Mouse (Mus musculus): Measurements from ENCODE around the gene 1700001P01Rik.
"Not testable (repeated sequence)": the region's sequence is repeated elsewhere in the genome, so short reads cannot be mapped to it uniquely, and the experiment has no call there.

The 1700001P01Rik gene

DNA sequence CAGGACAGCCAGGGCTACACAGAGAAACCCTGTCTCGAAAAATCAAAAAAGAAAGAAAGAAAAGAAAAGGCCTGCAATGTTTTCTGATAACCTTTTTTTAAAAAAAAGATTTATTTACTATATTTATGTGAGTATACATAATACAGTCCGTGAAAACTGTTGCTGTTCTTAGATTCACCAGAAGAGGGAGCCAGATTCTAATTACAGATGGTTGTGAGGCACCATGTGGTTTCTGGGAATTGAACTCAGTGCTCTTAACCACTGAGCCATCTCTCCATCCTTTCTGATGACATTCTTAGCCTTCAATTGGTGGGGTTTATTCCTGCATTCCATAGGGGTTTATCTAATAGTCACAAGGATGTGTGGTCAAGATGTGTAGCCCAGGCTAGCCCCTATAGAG lies 17.4 kb upstream of the 1700001P01Rik start:
- peak; percentile 71 for DNase-seq (ENCODE audit: low spot score)

DNA sequence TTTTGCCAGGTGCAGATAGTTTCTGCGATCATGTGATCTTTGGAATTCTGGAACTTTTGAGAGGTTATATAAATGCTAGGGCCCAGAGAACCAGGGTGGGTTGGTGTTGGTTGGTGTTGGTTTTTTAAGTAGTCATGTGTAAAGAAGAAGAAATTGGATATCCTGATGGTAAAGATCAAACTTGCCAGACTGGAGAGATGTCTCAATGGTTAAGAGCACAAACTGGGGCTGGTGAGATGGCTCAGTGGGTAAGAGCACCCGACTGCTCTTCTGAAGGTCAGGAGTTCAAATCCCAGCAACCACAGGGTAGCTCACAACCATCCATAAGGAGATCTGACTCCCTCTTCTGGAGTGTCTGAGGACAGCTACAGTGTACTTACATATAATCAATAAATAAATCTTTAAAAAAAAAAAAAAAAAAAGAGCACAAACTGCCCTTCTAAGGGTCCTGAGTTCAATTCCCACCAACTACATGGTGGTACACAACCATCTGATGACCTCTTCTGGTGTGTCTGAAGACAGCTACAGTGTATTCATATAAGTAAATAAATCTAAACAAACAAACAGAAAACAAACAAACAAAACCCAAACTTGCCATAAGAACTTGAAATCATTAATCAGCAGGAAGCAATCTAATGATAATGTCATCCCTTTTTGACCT lies 15.2 kb upstream of the 1700001P01Rik start:
- DNase-seq (ENCODE audit: low spot score) = not testable (repeated sequence)

DNA sequence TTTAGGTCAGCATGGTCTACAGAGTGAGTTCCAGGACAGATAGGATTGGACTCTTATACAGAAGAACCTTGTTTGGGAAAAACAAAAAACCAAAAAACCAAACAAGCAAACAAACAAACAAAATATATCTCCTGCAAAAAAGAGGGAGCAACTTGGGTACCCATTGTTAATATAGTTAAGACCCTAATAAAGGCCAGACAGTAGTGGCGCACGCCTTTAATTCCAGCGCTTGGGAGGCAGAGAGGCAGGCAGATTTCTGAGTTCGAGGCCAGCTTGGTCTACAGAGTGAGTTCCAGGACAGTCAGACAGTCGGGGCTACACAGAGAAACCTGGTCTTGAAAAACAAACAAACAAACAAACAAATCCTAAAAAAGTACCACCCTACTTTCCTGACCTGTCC lies 14.0 kb upstream of the 1700001P01Rik start:
- no peak for DNase-seq (ENCODE audit: low spot score)

DNA sequence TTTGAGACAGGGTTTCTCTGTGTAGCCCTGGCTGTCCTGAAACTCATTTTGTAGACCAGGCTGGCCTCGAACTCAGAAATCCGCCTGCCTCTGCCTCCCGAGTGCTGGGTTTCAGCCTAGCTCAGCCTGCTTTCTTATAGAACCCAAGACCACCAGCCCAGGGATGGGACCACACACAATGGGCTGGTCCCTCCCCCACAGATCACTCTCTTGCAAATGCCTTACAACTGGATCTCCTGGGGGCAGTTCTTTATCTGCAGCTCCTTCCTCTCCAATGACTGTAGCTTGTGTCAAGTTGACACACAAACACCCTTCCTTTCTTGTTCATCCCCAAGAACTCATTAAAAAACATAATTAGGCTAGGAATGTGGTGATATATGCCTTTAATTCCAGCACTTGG lies 12.2 kb upstream of the 1700001P01Rik start:
- no peak for DNase-seq (ENCODE audit: low spot score)

DNA sequence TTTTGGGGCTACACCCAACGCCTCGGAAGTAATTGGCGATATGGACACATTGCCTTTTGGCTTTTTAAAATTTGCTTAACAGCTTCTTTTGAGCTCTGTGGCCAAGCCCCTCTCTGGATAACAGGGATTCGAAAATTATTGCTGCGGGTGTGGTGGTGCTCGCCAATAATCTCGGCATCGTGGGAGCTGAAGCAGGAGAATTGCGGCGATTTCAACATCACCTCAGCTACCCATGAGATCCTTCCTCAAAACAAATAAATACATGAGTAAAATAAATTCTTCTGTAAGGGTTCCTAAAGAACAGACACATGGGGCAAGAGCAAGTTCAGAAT lies 6.8 kb upstream of the 1700001P01Rik start:
- no peak for DNase-seq (ENCODE audit: low spot score)

DNA sequence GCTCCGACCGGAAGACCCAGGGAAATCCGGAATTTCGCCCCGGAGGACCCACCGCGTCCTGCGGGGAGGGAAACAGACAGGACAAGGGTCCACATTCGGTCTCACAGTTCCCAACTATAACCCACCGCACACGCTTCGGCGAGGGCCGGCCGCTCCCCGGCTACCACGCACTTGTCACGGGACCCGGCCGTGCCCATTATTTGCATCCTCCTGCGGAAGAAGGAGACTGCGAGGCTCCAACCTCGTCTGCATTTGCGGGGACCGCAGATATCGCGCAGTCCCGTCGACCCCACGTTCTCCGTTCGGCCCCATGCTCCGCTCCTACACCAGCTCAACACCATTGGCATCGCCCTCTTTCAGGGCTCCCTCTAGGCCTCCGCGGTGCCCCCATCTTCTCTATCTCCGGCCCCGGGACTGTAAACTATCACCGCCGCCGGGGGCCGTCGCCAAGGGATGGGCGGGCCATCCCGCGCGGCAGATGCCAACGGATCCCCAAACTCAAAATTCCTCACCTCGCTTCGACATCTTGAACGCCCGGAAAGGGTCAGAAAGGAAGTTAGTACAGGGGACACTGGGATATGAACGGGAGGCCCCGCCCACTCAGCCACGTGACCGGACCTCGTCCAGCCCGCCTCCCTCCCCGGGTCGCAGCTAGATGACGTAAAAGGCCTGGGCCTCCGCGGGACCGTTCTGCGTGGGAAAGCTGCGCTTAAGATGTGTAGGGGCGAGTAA lies 6.3 kb upstream of the 1700001P01Rik start, which contains the start of gene Rpl23:
TSS of gene Rpl23 (minus strand) at position 606 of the 732 bp plus-strand sequence.
- peak; percentile 98 for DNase-seq (ENCODE audit: low spot score)

DNA sequence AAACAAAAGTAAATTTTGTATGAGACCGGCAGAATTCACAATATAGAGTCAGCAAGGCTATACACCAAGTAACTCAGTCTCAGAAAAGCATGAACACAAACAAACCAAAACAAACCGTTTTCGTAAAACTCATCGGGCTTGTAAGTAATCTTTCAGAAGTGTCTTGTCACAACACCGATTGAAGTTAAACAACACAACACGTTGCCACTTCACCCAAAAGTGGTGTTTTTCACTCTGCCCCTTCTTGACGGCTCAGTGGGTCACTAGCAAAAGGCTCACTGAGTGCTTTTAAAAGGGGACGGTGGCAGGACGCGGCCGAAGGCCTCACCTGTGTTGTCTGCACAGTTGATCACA lies 5.7 kb upstream of the 1700001P01Rik start:
- no peak for DNase-seq (ENCODE audit: low spot score)

DNA sequence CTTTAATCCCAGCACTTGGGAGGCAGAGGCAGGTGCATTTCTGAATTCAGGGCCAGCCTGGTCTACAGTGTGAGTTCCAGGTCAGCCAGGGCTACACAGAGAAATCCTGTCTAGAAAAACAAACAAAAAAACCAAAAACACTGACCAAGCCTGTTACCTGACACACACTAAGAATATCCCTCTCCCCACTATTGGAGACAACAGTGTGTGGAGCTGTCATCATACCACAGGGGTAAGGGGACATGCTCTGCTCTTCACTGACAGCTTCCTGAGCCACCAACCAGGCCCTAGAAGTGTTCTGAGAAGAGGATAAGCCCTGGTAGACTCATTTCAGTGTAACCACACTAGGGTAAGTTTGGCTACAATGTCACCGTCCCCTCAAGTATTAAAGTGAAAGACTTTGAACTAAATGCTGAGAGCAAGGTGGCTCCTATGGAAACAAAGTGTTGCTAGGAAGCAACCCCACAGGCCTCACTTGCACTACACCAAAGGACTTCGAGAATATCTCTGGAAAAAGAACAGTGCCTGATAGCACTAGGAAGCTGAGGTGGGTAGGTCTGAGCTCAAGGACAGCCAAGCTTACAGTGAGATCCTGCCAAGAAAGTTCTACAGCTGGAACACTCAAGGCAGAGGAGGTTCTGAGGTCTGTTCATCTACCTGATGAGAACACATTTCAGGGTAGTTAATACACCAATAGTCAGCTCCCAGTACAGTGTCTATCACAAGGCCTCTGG lies 4.4 kb upstream of the 1700001P01Rik start:
- DNase-seq (ENCODE audit: low spot score) = no peak

DNA sequence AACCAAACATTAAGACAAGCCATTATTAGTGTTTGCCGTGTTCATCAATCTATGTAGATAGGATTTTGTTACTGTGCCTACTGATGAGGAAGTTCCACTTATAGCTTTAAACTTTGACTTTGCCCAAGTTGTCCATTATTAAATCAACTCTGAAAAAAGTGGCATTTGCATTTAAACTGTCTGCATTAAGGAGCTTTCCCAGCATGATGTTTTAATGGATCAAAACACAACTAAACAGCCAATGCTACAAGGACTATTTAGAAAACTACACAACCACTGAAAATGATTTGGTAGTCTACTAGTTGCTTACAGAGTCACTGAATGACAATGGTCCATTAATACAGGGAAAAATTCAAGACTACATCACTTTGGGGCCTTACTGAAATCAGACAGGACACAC lies 3.2 kb upstream of the 1700001P01Rik start:
- DNase-seq (ENCODE audit: low spot score) = no peak

DNA sequence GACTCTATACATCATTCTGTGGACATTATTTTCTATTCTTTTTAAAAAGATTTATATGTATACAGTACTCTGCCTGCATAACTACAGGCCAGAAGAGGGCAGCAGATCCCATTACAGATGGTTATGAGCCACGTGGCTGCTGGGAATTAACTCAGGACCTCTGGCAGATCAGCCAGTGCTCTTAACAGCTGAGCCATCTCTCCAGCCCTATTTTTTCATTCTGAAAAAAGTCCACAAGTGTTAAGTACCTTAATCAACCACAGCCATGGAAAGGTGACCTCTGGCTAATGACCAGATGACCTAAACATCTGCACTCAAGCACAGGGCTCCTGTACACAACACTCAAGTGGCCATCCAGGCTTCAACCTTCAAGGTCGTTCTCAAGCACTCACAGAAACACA lies 1.4 kb upstream of the 1700001P01Rik start:
- DNase-seq (ENCODE audit: low spot score) = peak; percentile 62

DNA sequence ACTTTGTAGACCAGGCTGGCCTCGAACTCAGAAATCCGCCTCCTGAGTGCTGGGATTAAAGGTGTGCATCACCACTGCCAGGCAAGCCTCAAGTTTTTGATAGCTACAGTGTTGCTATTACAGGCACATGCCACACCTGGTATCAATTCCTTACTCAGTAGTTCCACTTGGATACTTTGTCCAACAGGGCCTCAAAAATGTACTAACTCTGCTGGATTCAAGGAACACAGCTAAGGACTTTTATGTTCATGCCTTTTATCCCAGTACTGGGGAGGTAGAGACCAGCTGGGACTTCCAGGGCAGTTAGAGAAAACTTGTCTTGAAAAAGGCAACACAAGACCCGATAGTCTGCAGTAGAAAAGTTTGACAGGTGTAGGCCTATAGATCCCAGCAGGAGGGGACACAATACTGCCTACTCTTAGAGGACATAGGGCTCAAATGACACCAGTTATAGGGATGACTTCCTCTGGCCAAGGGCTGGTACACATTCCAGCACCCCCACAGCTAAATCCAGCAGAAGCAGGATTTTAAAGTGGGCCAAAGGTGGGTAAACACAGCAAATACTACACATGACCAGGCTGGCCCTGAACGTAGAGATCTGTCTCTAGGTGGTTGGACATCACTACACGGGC lies 895 bp upstream of the 1700001P01Rik start:
- no peak for DNase-seq (ENCODE audit: low spot score)

DNA sequence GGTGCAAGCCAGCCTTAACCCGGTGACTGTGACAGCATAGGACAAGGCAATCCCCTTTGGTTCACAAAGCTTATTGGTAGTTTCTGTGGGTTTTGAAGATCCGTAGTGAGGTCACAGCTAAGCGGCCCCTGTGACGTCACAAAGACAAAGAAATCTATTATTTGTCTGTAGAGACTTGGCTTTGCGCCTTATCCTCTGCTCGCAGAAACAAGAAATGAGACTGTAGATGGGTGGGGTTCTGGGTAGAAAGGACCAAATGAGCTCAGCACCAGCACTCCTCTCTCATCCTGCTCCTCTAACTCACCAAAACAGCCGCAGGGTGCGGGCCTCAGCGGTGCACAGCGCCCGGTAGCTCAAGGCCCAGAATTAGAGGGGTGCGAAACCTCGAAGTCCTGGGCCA lies 532 bp downstream of the 1700001P01Rik start:
- no peak for DNase-seq (ENCODE audit: low spot score)

DNA sequence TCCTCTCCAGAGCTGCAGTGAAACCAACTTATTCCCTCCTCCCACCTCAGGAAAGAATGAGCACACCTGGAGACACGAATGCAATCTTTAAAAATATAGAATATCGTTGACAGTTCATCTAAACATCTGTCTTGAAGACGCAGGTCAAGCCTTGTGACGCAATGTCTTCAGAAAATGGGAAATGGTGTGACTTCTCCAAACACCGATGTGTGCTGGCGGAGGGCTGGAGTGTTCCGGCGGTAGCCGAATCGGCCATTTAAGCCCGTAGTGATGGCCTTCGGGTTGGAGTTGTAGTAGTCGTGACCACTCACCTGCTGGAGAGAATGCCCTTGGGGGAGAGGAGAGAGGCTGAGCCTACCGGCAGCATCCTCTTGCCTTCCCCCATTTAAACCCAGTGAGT lies 4.3 kb downstream of the 1700001P01Rik start:
- DNase-seq (ENCODE audit: low spot score) = no peak

DNA sequence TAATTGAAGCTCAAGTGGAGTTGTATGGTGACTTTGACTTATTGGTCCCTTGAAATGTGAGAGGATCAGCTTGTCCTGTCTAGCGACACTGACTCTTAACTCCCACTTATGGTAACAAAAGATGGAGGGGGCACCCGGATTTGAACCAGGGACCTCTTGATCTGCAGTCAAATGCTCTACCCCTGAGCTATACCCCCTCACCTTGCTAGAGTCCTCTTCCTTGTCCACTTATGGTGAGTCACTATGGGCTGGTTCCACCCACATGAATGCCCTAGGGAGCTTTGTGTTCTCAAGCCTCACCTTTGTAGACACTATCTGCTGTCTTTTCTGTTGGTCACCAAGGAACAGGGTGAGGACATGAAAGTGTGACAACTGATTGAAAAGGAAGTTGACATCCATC lies 6.0 kb downstream of the 1700001P01Rik start:
- DNase-seq (ENCODE audit: low spot score) = no peak

DNA sequence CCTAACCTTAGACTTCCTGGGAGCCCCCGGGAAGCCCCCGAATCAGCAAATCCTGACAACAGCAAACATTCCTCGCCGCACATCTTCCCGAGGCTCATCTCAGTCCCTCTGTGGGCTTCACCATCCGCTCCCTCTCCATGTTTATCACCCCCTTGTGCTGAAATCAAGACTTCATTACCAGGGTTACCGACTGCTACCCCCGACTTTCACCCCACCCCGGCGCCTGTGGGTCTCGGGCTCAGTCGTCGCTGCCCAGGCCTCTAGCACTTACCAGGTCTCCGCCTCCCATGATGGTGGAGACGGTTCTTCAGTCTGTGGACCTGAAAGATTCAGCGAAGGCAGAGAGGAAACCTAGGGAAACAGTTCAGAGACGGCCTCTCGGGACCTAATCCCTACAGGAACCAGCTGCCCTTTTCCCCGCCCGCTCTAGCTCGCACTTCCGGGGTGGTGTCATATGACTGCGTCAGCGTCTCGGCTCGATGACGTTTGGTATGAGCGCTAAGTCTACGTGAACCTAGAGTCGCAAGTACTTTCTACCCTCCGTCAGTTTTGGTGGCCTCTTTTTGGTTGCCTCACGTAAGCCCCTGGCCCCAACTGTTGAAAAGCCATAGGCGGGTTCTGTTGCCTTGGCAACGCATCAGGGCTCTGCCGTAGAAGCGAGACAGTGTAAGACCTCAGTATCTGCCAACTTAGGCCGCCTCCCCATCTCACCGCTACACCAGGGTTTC lies 9.4 kb downstream of the 1700001P01Rik start, which contains the start of gene Cwc25:
TSS of gene Cwc25 (minus strand) at position 403 of the 728 bp plus-strand sequence.
- peak; percentile 97 for DNase-seq (ENCODE audit: low spot score)

DNA sequence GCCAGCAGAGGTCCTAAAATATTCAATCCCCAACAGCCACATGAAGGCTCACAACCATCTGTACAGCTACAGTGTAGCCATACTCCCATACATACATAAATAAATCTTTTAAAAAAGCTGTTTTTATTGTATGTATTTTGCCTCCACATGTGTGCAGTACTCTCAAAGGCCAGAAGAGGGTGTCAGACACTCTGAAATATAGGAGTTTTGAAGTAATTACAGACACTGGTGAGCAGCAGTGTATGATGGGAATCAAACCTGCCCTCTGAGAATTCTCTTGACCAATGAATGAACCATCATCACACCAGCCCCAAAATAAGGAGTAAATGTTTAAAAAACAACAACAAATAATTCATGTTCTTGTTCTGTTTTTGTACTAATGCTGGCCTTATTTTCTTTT lies 14.1 kb downstream of the 1700001P01Rik start:
- DNase-seq (ENCODE audit: low spot score) = no peak

DNA sequence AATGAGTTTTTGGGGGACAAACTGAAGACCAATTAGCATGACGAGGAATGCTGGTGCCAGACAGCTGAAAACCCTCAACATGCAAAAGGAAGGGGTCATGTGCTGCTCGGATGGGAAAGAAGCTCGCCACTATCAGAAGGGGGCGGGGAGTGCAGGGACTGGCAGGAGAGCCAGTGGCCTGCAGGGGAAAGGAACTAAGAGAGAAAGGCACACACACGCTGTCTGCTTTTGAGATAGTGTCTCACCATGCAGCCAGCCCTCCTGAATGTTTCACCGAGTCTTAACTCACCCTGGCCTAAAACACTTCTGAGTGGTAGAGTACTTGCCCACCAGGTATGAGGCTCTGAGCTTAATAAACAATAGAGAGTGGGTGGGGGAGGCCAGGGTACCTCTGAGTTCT lies 16.8 kb downstream of the 1700001P01Rik start:
- no peak for DNase-seq (ENCODE audit: low spot score)

DNA sequence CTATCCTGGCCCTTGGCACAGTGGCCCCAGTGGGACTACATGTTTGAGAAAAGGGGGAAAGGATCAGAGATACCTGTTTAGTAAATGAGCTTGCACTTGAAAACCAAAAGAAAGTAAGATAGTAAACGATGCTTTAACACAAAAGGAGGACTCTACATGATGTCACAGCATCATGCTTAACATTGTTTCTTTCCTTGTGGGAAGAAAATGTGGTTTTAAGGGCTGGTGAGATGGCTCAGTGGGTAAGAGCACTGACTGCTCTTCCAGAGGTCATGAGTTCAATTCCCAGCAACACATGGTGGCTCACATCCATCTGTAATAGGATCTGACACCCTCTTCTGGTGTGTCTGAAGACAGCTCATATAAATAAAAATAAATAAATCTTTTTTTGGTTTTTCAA lies 17.6 kb downstream of the 1700001P01Rik start:
- DNase-seq (ENCODE audit: low spot score) = no peak

DNA sequence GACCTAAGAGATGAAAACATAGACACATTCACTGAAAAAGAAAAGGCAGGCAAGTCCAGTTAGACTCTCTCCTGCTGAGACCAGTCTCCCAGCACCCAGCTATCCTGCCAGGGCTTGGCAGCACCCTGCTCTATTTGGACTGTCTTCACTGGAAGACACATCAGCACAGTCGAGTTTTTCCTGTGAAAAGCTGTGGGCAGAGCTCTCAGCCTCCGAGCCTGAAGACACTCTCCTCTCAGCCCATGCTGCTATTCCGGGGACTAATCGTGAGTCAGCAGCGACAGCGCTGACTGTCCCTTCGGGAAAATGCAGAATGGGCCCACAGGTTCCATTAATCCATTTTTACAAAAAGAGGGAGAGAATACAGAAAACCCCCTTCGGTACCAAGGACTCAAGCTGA lies 22.4 kb downstream of the 1700001P01Rik start:
- DNase-seq (ENCODE audit: low spot score) = no peak

DNA sequence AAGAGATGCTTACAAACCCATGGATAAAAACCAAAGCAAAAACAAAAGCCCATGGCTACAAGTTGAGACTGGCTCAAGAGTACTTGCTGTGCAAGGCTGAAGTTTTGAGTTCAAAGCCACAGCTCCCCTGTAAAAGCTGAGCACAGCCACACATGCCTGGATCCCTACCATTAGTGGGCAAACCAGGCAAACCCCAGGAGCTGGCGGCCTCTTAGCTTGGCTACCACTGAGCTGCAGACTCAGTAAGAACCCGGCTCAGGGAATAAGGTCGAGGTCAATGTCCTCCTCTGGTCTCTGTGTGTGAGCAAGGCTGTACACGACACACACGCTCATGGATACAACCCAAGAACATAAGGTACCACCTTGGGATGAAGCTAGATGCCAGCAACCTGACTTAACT lies 27.2 kb downstream of the 1700001P01Rik start:
- DNase-seq (ENCODE audit: low spot score) = no peak

DNA sequence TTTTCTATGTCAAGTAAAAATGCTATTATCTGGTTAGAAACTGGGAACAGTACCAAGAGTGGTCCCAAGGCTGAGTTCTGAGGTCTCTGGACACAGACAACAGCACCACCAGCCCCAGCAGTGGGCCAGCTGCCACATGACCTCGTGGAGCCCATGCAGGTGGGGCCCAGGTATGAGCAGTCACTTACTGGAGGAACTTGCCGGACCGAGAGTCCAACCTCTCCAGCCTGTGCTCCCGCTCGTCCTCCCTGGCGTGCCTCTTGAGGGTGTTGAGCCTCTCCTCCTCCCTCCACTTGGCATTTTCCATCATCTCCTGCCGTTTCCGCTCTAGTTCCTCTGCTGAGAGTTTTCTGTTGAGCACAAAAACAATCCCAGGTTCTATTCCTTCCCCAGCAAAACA lies 27.9 kb downstream of the 1700001P01Rik start:
- DNase-seq (ENCODE audit: low spot score) = no peak

DNA sequence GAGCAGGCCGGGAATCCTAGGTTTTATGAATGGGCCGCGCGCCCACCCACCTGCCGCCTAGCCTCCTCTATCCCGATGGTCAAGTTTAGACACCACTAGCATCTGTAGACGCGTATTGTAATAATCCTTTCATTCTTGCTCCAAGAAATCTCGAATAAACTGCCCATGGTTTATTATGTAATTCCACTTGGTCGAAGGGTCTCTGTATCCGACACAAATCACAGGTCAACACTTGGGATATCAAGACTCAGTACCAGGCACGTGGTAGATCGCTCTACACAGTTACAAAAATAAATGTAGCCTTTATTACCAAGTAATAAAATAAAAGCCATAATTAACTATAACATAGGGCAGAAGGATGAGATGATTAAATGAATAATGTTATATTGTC lies 30.4 kb downstream of the 1700001P01Rik start:
- no peak for DNase-seq (ENCODE audit: low spot score)

Measured in MN1 (cell line).